Mouse (Mus musculus) stomach, postnatal 0 days (tissue): ENCODE data around the gene Esrrg.

Experiments used
- CTCF ChIP-seq: IDR thresholded peaks from 2 replicates; pipeline ENCODE4 v1.5.1; 2016; ENCODE audit warnings: antibody characterized with exemption, low read depth, mild to moderate bottlenecking, moderate library complexity
- EP300 ChIP-seq: optimal IDR thresholded peaks from 2 replicates; pipeline ENCODE3; 2016; ENCODE audit warnings: antibody characterized with exemption

DNA sequence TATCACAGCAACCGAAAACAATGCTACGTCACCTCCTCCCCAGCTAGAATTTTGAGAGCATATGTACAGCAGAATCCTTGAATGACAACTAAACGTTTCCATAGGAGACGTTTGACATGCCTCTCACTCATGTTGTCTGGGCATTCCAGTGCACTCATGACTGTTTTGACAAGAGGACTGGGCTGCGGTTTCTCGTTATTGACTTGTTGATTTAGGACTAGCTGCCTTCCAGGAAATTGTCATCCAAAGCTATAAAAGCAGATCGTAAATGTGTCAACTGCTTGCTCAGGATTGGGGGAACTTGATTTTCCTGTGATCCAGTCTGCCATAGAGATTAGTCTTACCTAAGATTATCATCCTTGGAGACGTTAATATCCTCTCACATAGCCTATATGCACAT, 245.6 kb downstream of the Esrrg start:
- no peak for TF ChIP-seq CTCF
- TF ChIP-seq EP300, result no peak
